Mouse (Mus musculus): ENCODE measurements around the gene Capns1. TPM values are rescaled to one million over a fixed set of nuclear protein-coding genes. Genes with fewer than 3 reads are reported as not detected.
A peak's percentile ranks its signal among the peaks of the same experiment; 100 is the strongest.
"Not testable (repeated sequence)": the region's sequence is repeated elsewhere in the genome, so short reads cannot be mapped to it uniquely, and the experiment has no call there.

The Capns1 gene
- 137 and 168 TPM in 2 replicates for total RNA-seq (2017)

- peak; percentile 82 for ATAC-seq (ENCODE audit: extremely low read depth, insufficient number of reproducible peaks, low FRiP score, poor library complexity, severe bottlenecking)
These were observed at the start of gene Capns1 for GRCm38 (mm10) chr7:30198481-30198971. TSS of gene Capns1 (minus strand) at chr7:30198811.

GRCm38 (mm10) chr7:30237374-30237773 lies 38.8 kb upstream of the Capns1 start:
- ATAC-seq (ENCODE audit: extremely low read depth, insufficient number of reproducible peaks, low FRiP score, poor library complexity, severe bottlenecking): not testable (repeated sequence)

GRCm38 (mm10) chr7:30235625-30236024 lies 37.0 kb upstream of the Capns1 start, which contains the start of gene Ovol3:
TSS of gene Ovol3 (minus strand) at chr7:30235725.
- no peak for ATAC-seq (ENCODE audit: extremely low read depth, insufficient number of reproducible peaks, low FRiP score, poor library complexity, severe bottlenecking)

- ATAC-seq (ENCODE audit: extremely low read depth, insufficient number of reproducible peaks, low FRiP score, poor library complexity, severe bottlenecking): no peak
These were observed 36.5 kb upstream of the Capns1 start for GRCm38 (mm10) chr7:30235091-30235490.

GRCm38 (mm10) chr7:30234276-30234858 lies 35.8 kb upstream of the Capns1 start:
- ATAC-seq (ENCODE audit: extremely low read depth, insufficient number of reproducible peaks, low FRiP score, poor library complexity, severe bottlenecking): no peak

- no peak for ATAC-seq (ENCODE audit: extremely low read depth, insufficient number of reproducible peaks, low FRiP score, poor library complexity, severe bottlenecking)
These were observed 34.8 kb upstream of the Capns1 start for GRCm38 (mm10) chr7:30233387-30233786.

- no peak for ATAC-seq (ENCODE audit: extremely low read depth, insufficient number of reproducible peaks, low FRiP score, poor library complexity, severe bottlenecking)
These were observed 34.1 kb upstream of the Capns1 start for GRCm38 (mm10) chr7:30232631-30233148.

GRCm38 (mm10) chr7:30231669-30232454 lies 33.3 kb upstream of the Capns1 start, which contains the start of the genes Polr2i and Tbcb:
TSS of gene Polr2i (plus strand) at chr7:30231948.
TSS of gene Tbcb (minus strand) at chr7:30232272.
- peak; percentile 93 for ATAC-seq (ENCODE audit: extremely low read depth, insufficient number of reproducible peaks, low FRiP score, poor library complexity, severe bottlenecking)

- no peak for ATAC-seq (ENCODE audit: extremely low read depth, insufficient number of reproducible peaks, low FRiP score, poor library complexity, severe bottlenecking)
These were observed 32.7 kb upstream of the Capns1 start for GRCm38 (mm10) chr7:30231328-30231668.

- ATAC-seq (ENCODE audit: extremely low read depth, insufficient number of reproducible peaks, low FRiP score, poor library complexity, severe bottlenecking): no peak
These were observed 25.6 kb upstream of the Capns1 start for GRCm38 (mm10) chr7:30224206-30224605.

GRCm38 (mm10) chr7:30222205-30222604 lies 23.6 kb upstream of the Capns1 start:
- no peak for ATAC-seq (ENCODE audit: extremely low read depth, insufficient number of reproducible peaks, low FRiP score, poor library complexity, severe bottlenecking)

- ATAC-seq (ENCODE audit: extremely low read depth, insufficient number of reproducible peaks, low FRiP score, poor library complexity, severe bottlenecking): no peak
These were observed 22.8 kb upstream of the Capns1 start for GRCm38 (mm10) chr7:30221433-30221832.

GRCm38 (mm10) chr7:30220008-30220356 lies 21.4 kb upstream of the Capns1 start:
- ATAC-seq (ENCODE audit: extremely low read depth, insufficient number of reproducible peaks, low FRiP score, poor library complexity, severe bottlenecking): no peak

GRCm38 (mm10) chr7:30219293-30220007 lies 20.8 kb upstream of the Capns1 start:
- ATAC-seq (ENCODE audit: extremely low read depth, insufficient number of reproducible peaks, low FRiP score, poor library complexity, severe bottlenecking): no peak

- ATAC-seq (ENCODE audit: extremely low read depth, insufficient number of reproducible peaks, low FRiP score, poor library complexity, severe bottlenecking): no peak
These were observed 18.7 kb upstream of the Capns1 start for GRCm38 (mm10) chr7:30217277-30217676.

GRCm38 (mm10) chr7:30216723-30217151 lies 18.1 kb upstream of the Capns1 start:
- ATAC-seq (ENCODE audit: extremely low read depth, insufficient number of reproducible peaks, low FRiP score, poor library complexity, severe bottlenecking): peak; percentile 85

GRCm38 (mm10) chr7:30215875-30216274 lies 17.3 kb upstream of the Capns1 start:
- no peak for ATAC-seq (ENCODE audit: extremely low read depth, insufficient number of reproducible peaks, low FRiP score, poor library complexity, severe bottlenecking)

GRCm38 (mm10) chr7:30213881-30214280 lies 15.3 kb upstream of the Capns1 start:
- ATAC-seq (ENCODE audit: extremely low read depth, insufficient number of reproducible peaks, low FRiP score, poor library complexity, severe bottlenecking): no peak

GRCm38 (mm10) chr7:30211025-30211424 lies 12.4 kb upstream of the Capns1 start:
- ATAC-seq (ENCODE audit: extremely low read depth, insufficient number of reproducible peaks, low FRiP score, poor library complexity, severe bottlenecking): no peak
